Mouse (Mus musculus) ES-E14 (cell line): ENCODE data around the gene Slc45a3.

Experiments
- CHD2 ChIP-seq: IDR thresholded peaks from 2 replicates; pipeline ENCODE4 v1.6.1; 2014; ENCODE audit warnings: mild to moderate bottlenecking, low read depth, low read length, inconsistent platforms
- HCFC1 ChIP-seq: IDR thresholded peaks from 2 replicates; pipeline ENCODE4 v1.6.1; 2012; ENCODE audit warnings: low read length, inconsistent platforms, borderline replicate concordance; ENCODE audit not compliant: insufficient read depth
- MAFK ChIP-seq: IDR thresholded peaks from 2 replicates; pipeline ENCODE4 v1.6.1; 2014; ENCODE audit warnings: mild to moderate bottlenecking, low read depth, low read length, inconsistent platforms; ENCODE audit not compliant: insufficient read depth
- ZNF384 ChIP-seq: IDR thresholded peaks from 2 replicates; pipeline ENCODE4 v1.6.1; 2012; ENCODE audit warnings: low read depth, low read length, inconsistent platforms

GRCm38 (mm10) chr1:132006721-132007120 is 44.0 kb downstream of the Slc45a3 start:
- TF ChIP-seq CHD2 (no peak), ZNF384 (no peak), HCFC1 (no peak), MAFK (no peak)
